In genomic region chr8:119446211-119446989, GRCm38 (mm10) we compare ENCODE assay signal across 8 mouse cellular contexts. TPM values are rescaled to one million over a fixed set of nuclear protein-coding genes. Genes with fewer than 3 reads are reported as not detected.
DNase-seq lines count a peak whose midpoint lies in the region; ATAC-seq and TF ChIP-seq lines count a peak whose summit lies in the region.

Gene Necab2 (plus strand): TSS chr8:119446719.

- H3K9ac ChIP-seq in CH12.LX (ENCODE audit: insufficient read depth, low read depth), result no peak within 1 kb of the TSS
- peak within 1 kb of the TSS; percentile 70 for H3K9ac ChIP-seq in forebrain, postnatal 0 days
- H3K9ac ChIP-seq in lung, embryonic 14.5 days, result peak within 1 kb of the TSS; percentile 64

- no peak for DNase-seq in CH12.LX (ENCODE audit: extremely low read depth)
- peak; percentile 35 for DNase-seq in c-Kit-positive CD71-positive TER-119-positive erythroid progenitor cells, embryonic 14.5 days (ENCODE audit: low spot score)
- DNase-seq in forebrain, postnatal 0 days, result peak; percentile 88
- DNase-seq in hindbrain, embryonic 10.5 days (ENCODE audit: low spot score), result peak; percentile 90
- DNase-seq in layer of hippocampus, adult 9-10 months (ENCODE audit: low spot score), result peak; percentile 84
- DNase-seq in lung, embryonic 14.5 days, result peak; percentile 89
- peak; percentile 83 for DNase-seq in ovary, postnatal 14 days (ENCODE audit: low spot score)
- peak; percentile 56 to 84 for DNase-seq in thymus, postnatal 10 days (ENCODE audit: low spot score in 2 of 2)

- no peak for TF ChIP-seq EP300 in CH12.LX (IDR thresholded peaks at IDR 0.05; ENCODE audit: low read length)

- TF ChIP-seq CTCF in CH12.LX (conservative IDR thresholded peaks at IDR 0.05 in 1 of 2, IDR thresholded peaks at IDR 0.05 in 1 of 2; ENCODE audit: low read depth in 2 of 2, low read length in 2 of 2), result peak in 1 of 2 experiments; percentile 65; a peak in 2 of 4 replicates
- TF ChIP-seq CTCF in forebrain, postnatal 0 days (IDR thresholded peaks at IDR 0.05; ENCODE audit: low read depth), result peak; percentile 91
- TF ChIP-seq CTCF in lung, embryonic 14.5 days (IDR thresholded peaks at IDR 0.05; ENCODE audit: low read depth), result peak; percentile 88

- no peak within 1 kb of the TSS for H3K27ac ChIP-seq in CH12.LX (ENCODE audit: insufficient read depth, low read depth)
- H3K27ac ChIP-seq in forebrain, postnatal 0 days (ENCODE audit: low read depth, low read length), result no peak within 1 kb of the TSS; the same call in 1 of the 2 replicates
- peak within 1 kb of the TSS; percentile 92 for H3K27ac ChIP-seq in hindbrain, embryonic 10.5 days
- H3K27ac ChIP-seq in lung, embryonic 14.5 days (ENCODE audit: low read depth), result no peak within 1 kb of the TSS

- 3% methylated on average over 33 of the region's 52 CpGs for WGBS in forebrain, postnatal 0 days
- 3% methylated on average over 52 of the region's 52 CpGs for WGBS in hindbrain, embryonic 10.5 days
- 2% methylated on average over 44 of the region's 52 CpGs for WGBS in lung, embryonic 14.5 days

- no peaks in the 10 kb centered on the region for H3K27me3 ChIP-seq in CH12.LX (replicated peaks)
- no peaks in the 10 kb centered on the region for H3K27me3 ChIP-seq in forebrain, postnatal 0 days (ENCODE audit: insufficient read depth, low read length)
- H3K27me3 ChIP-seq in hindbrain, embryonic 10.5 days (ENCODE audit: insufficient read depth, poor library complexity, severe bottlenecking), result peaks cover 73% of the 10 kb centered on the region
- H3K27me3 ChIP-seq in lung, embryonic 14.5 days (ENCODE audit: insufficient read depth, low read length), result peaks cover 21% of the 10 kb centered on the region; the same call in 1 of the 2 replicates

- TF ChIP-seq RAD21 in CH12.LX (IDR thresholded peaks at IDR 0.05; ENCODE audit: low read depth, low read length), result peak; percentile 23

- no peak for TF ChIP-seq POLR2A in CH12.LX (IDR thresholded peaks at IDR 0.05; ENCODE audit: low read depth, low read length)

- no peak within 1 kb of the TSS for H3K4me2 ChIP-seq in CH12.LX (ENCODE audit: insufficient read depth, low read depth, poor library complexity, severe bottlenecking)
- H3K4me2 ChIP-seq in forebrain, postnatal 0 days (ENCODE audit: low read depth), result peak within 1 kb of the TSS; percentile 91
- H3K4me2 ChIP-seq in lung, embryonic 14.5 days, result peak within 1 kb of the TSS; percentile 97

- dilution Hi-C loops in CH12.LX (cut with MboI; ENCODE audit: extremely low pct_ligation_motif_present, extremely low pct_unique_long_range_greater_than_20kb, low sequenced_read_pairs), result no loop called here

- H3K36me3 ChIP-seq in CH12.LX (replicated peaks in 1 of 2; ENCODE audit: control insufficient read depth in 1 of 2, insufficient read depth in 1 of 2, low read length in 1 of 2), result peaks cover 12 to 46% of the 10 kb centered on the region in 2 experiments
- no peaks in the 10 kb centered on the region for H3K36me3 ChIP-seq in forebrain, postnatal 0 days (ENCODE audit: insufficient read depth)
- no peaks in the 10 kb centered on the region for H3K36me3 ChIP-seq in hindbrain, embryonic 10.5 days
- no peaks in the 10 kb centered on the region for H3K36me3 ChIP-seq in lung, embryonic 14.5 days (ENCODE audit: insufficient read depth)

- peak; percentile 76 for ATAC-seq in forebrain, postnatal 0 days
- ATAC-seq in lung, embryonic 14.5 days (ENCODE audit: insufficient read depth), result peak; percentile 66

- H3K4me1 ChIP-seq in CH12.LX (ENCODE audit: control insufficient read depth in 1 of 2, insufficient read depth in 2 of 2), result peaks cover 0 to 12% of the 10 kb centered on the region in 2 experiments; a peak in 2 of 4 replicates
- H3K4me1 ChIP-seq in forebrain, postnatal 0 days (ENCODE audit: insufficient read depth), result no peaks in the 10 kb centered on the region
- peaks cover 34% of the 10 kb centered on the region for H3K4me1 ChIP-seq in hindbrain, embryonic 10.5 days (replicated peaks)
- no peaks in the 10 kb centered on the region for H3K4me1 ChIP-seq in lung, embryonic 14.5 days (ENCODE audit: insufficient read depth)

- H3K9me3 ChIP-seq in CH12.LX (replicated peaks; ENCODE audit: low read length), result no peaks in the 10 kb centered on the region
- H3K9me3 ChIP-seq in forebrain, postnatal 0 days (ENCODE audit: low read length), result no peaks in the 10 kb centered on the region
- no peaks in the 10 kb centered on the region for H3K9me3 ChIP-seq in hindbrain, embryonic 10.5 days
- H3K9me3 ChIP-seq in lung, embryonic 14.5 days (ENCODE audit: low read depth, low read length), result no peaks in the 10 kb centered on the region

- no peaks in the 10 kb centered on the region for H3K79me2 ChIP-seq in CH12.LX (replicated peaks; ENCODE audit: control insufficient read depth, extremely low read depth, insufficient read depth, poor library complexity, severe bottlenecking)

- H3K4me3 ChIP-seq in CH12.LX (replicated peaks in 1 of 3; ENCODE audit: low read depth in 2 of 3, low read length in 2 of 3, poor library complexity in 1 of 3), result no peak within 1 kb of the TSS
- peak within 1 kb of the TSS; percentile 68 for H3K4me3 ChIP-seq in forebrain, postnatal 0 days (ENCODE audit: low read depth, low read length)
- peak within 1 kb of the TSS; percentile 75 for H3K4me3 ChIP-seq in hindbrain, embryonic 10.5 days
- H3K4me3 ChIP-seq in lung, embryonic 14.5 days (ENCODE audit: low read depth, low read length), result peak within 1 kb of the TSS; percentile 65

- in situ Hi-C loops in CH12.LX (cut with MboI; ENCODE audit: low pct_ligation_motif_present, low pct_unique_long_range_greater_than_20kb, low sequenced_read_pairs), result loop anchor here (5.0 kb wide), 1 partner anchor 34 kb away; no protein-coding TSS in a partner anchor

TF ChIP-seq in CH12.LX, 34 proteins besides CTCF, POLR2A, EP300 and RAD21:
- peak; percentile 47; the same call in 1 of the 2 replicates for TF ChIP-seq CHD2 (IDR thresholded peaks at IDR 0.05; ENCODE audit: low read length)
- peak; percentile 43 for TF ChIP-seq SMC3 (IDR thresholded peaks at IDR 0.05; ENCODE audit: low read depth, low read length)
- TF ChIP-seq IRF4 (IDR thresholded peaks at IDR 0.05; ENCODE audit: low read depth, low read length), result no peak

RNA-seq across cellular contexts. Expression of gene Necab2, which starts in this region (rescaled TPM):
- not detected in 2 replicates for total RNA-seq in CH12.LX (2012; rRNA removed)
- not detected in 2 replicates for total RNA-seq in CH12.LX (2014; rRNA removed)
- not detected in 2 replicates for polyA plus RNA-seq in CH12.LX (2012; ENCODE audit: insufficient read length, low read depth)
- total RNA-seq in forebrain, postnatal 0 days (2014; rRNA removed), result 41.1 and 58.5 TPM in 2 replicates
- polyA plus RNA-seq in forebrain, postnatal 0 days (2015; fragmentation: Nextera tagmentation; extraction: Ambion mirVana), result 35.0 and 56.1 TPM in 2 replicates
- polyA plus RNA-seq in hindbrain, embryonic 10.5 days (2016; fragmentation: Nextera tagmentation; extraction: Ambion mirVana), result 9.0 and 14.0 TPM in 2 replicates
- 1.9 and 2.2 TPM in 2 replicates for polyA plus RNA-seq in lung, embryonic 14.5 days (2014; fragmentation: Nextera tagmentation; extraction: Ambion mirVana)

Comparison
In these comparisons a context has a peak if more than half of its experiments do, and no peak if none do; other contexts are left out.
1. RNA of gene Necab2 (total RNA-seq): 41.1 to 58.5 TPM in forebrain, postnatal 0 days; not detected in CH12.LX; every median in the first group is over 10 times any median in the second.
2. H3K4me3 ChIP-seq: peak in forebrain, postnatal 0 days (single experiment), hindbrain, embryonic 10.5 days (single experiment) and lung, embryonic 14.5 days (single experiment); none in CH12.LX (0 of 3).